ENCODE assay signal across 19 mouse cellular contexts in genomic region chr2:132203186-132203585, GRCm38 (mm10). TPM values are rescaled to one million over a fixed set of nuclear protein-coding genes. Genes with fewer than 3 reads are reported as not detected.
A peak's percentile ranks its signal among the peaks of the same experiment; 100 is the strongest.
DNase-seq lines count a peak whose midpoint lies in the region; ATAC-seq and TF ChIP-seq lines count a peak whose summit lies in the region.
"Had no signal": no experiment of that assay in that cellular context is flagged by ENCODE, and none has a peak within 500 bp of the region (broad histone marks: within the 10 kb centered on the region; RNA-seq: fewer than 3 reads in every experiment).

No protein-coding gene starts in this region.

- no peak for ATAC-seq in lung, postnatal 0 days
- ATAC-seq in stomach, postnatal 0 days (ENCODE audit: low FRiP score, low TSS enrichment): peak; percentile 62; the same call in 1 of the 2 replicates
- ATAC-seq: forebrain, embryonic 14.5 days; forebrain, postnatal 0 days had no signal

- no peak for TF ChIP-seq CTCF in lung, postnatal 0 days (IDR thresholded peaks at IDR 0.05)
- TF ChIP-seq CTCF in stomach, postnatal 0 days (IDR thresholded peaks at IDR 0.05; ENCODE audit: low read depth): no peak

- no peak for TF ChIP-seq EP300 in lung, postnatal 0 days (IDR thresholded peaks at IDR 0.05)
- no peak for TF ChIP-seq EP300 in stomach, postnatal 0 days (optimal IDR thresholded peaks at IDR 0.05)

- WGBS in lung, postnatal 0 days: 36% methylated on average over 3 of the region's 3 CpGs
- WGBS in large intestine, adult 2 months: 35% methylated on average over 3 of the region's 3 CpGs
- 39% methylated on average over 3 of the region's 3 CpGs for WGBS in stomach, postnatal 0 days
- 74% methylated on average over 3 of the region's 3 CpGs for WGBS in embryonic facial prominence, embryonic 10.5 days

- no peak overlapping the region for H3K4me2 ChIP-seq in lung, postnatal 0 days (replicated peaks; ENCODE audit: low read depth, low read length)
- H3K4me2 ChIP-seq in stomach, postnatal 0 days (replicated peaks; ENCODE audit: low read depth): no peak overlapping the region
- H3K4me2 ChIP-seq: embryonic facial prominence, embryonic 12.5 days; embryonic facial prominence, embryonic 15.5 days; heart, embryonic 11.5 days; hindbrain, embryonic 12.5 days; hindbrain, embryonic 15.5 days had no signal

- no peaks in the 10 kb centered on the region for H3K27me3 ChIP-seq in lung, postnatal 0 days (replicated peaks; ENCODE audit: insufficient read depth, low read length)
- no peaks in the 10 kb centered on the region for H3K27me3 ChIP-seq in stomach, postnatal 0 days (ENCODE audit: control insufficient read depth, insufficient read depth, low read length)
- no peaks in the 10 kb centered on the region for H3K27me3 ChIP-seq in embryonic facial prominence, embryonic 10.5 days (replicated peaks; ENCODE audit: low read depth, poor library complexity, severe bottlenecking)
- H3K27me3 ChIP-seq: embryonic facial prominence, embryonic 12.5 days; embryonic facial prominence, embryonic 15.5 days; hindbrain, embryonic 12.5 days; hindbrain, embryonic 15.5 days had no signal

- no peaks in the 10 kb centered on the region for H3K4me1 ChIP-seq in lung, postnatal 0 days (ENCODE audit: insufficient read depth, low read depth, low read length)
- no peaks in the 10 kb centered on the region for H3K4me1 ChIP-seq in stomach, postnatal 0 days (replicated peaks; ENCODE audit: control insufficient read depth, insufficient read depth)
- H3K4me1 ChIP-seq in embryonic facial prominence, embryonic 10.5 days: no peaks in the 10 kb centered on the region
- H3K4me1 ChIP-seq: embryonic facial prominence, embryonic 12.5 days; embryonic facial prominence, embryonic 15.5 days; hindbrain, embryonic 12.5 days; hindbrain, embryonic 15.5 days had no signal

- no peak overlapping the region for H3K9ac ChIP-seq in lung, postnatal 0 days (replicated peaks; ENCODE audit: low read depth)
- no peak overlapping the region for H3K9ac ChIP-seq in stomach, postnatal 0 days (ENCODE audit: low read length)
- H3K9ac ChIP-seq: embryonic facial prominence, embryonic 12.5 days; embryonic facial prominence, embryonic 15.5 days; forebrain, postnatal 0 days; hindbrain, embryonic 12.5 days; hindbrain, embryonic 15.5 days had no signal

- H3K9me3 ChIP-seq in lung, postnatal 0 days (ENCODE audit: low read length): no peaks in the 10 kb centered on the region
- H3K9me3 ChIP-seq in stomach, postnatal 0 days (ENCODE audit: control insufficient read depth, low read length): no peaks in the 10 kb centered on the region
- no peaks in the 10 kb centered on the region for H3K9me3 ChIP-seq in embryonic facial prominence, embryonic 10.5 days
- H3K9me3 ChIP-seq: embryonic facial prominence, embryonic 12.5 days; embryonic facial prominence, embryonic 15.5 days; hindbrain, embryonic 12.5 days; hindbrain, embryonic 15.5 days had no signal

- no peak overlapping the region for H3K27ac ChIP-seq in lung, postnatal 0 days (ENCODE audit: low read length)
- no peak overlapping the region for H3K27ac ChIP-seq in stomach, postnatal 0 days (replicated peaks)
- H3K27ac ChIP-seq in embryonic facial prominence, embryonic 10.5 days (replicated peaks): no peak overlapping the region
- H3K27ac ChIP-seq: embryonic facial prominence, embryonic 12.5 days; embryonic facial prominence, embryonic 15.5 days; gastrocnemius, adult 2 months; hindbrain, embryonic 12.5 days; hindbrain, embryonic 15.5 days had no signal

- peak; percentile 12 for DNase-seq in lung, postnatal 0 days (ENCODE audit: low spot score)
- no peak for DNase-seq in lung, postnatal 25 days (ENCODE audit: low spot score)
- peak; percentile 69 for DNase-seq in large intestine, adult 2 months (ENCODE audit: low read depth, low spot score)
- no peak for DNase-seq in stomach, postnatal 0 days (ENCODE audit: low spot score)
- no peak for DNase-seq in cerebellum, adult 18-20 months
- no peak for DNase-seq in embryonic facial prominence, embryonic 10.5 days (ENCODE audit: low spot score)
- DNase-seq: adrenal gland, adult 8-10 months; cerebellum, adult 11-12 months; cerebellum, adult 9-10 months; cerebellum, postnatal 14 days; forebrain, postnatal 0 days; gastrocnemius, postnatal 14 days had no signal

- H3K4me3 ChIP-seq in lung, postnatal 0 days (ENCODE audit: low read depth, low read length): no peak overlapping the region
- no peak overlapping the region for H3K4me3 ChIP-seq in stomach, postnatal 0 days (ENCODE audit: low read depth, low read length)
- no peak overlapping the region for H3K4me3 ChIP-seq in embryonic facial prominence, embryonic 10.5 days
- H3K4me3 ChIP-seq: embryonic facial prominence, embryonic 12.5 days; embryonic facial prominence, embryonic 15.5 days; gastrocnemius, adult 2 months; hindbrain, embryonic 12.5 days; hindbrain, embryonic 15.5 days had no signal

- no peaks in the 10 kb centered on the region for H3K36me3 ChIP-seq in lung, postnatal 0 days (ENCODE audit: insufficient read depth, low read length)
- H3K36me3 ChIP-seq in stomach, postnatal 0 days (ENCODE audit: control insufficient read depth, insufficient read depth, low read length): no peaks in the 10 kb centered on the region
- no peaks in the 10 kb centered on the region for H3K36me3 ChIP-seq in embryonic facial prominence, embryonic 10.5 days (replicated peaks)
- H3K36me3 ChIP-seq: embryonic facial prominence, embryonic 12.5 days; embryonic facial prominence, embryonic 15.5 days; hindbrain, embryonic 12.5 days; hindbrain, embryonic 15.5 days had no signal

RNA-seq across cellular contexts. Expression of gene Tmem230, which starts 44.4 kb away (rescaled TPM):
- 39.6 and 41.7 TPM in 2 replicates for polyA plus RNA-seq in lung, postnatal 0 days (2015; fragmentation: Nextera tagmentation; extraction: Ambion mirVana)
- polyA plus RNA-seq in large intestine, adult 2 months (2012; rRNA removed): 34.9 and 64.0 TPM in 2 replicates
- polyA plus RNA-seq in stomach, postnatal 0 days (2015; fragmentation: Nextera tagmentation; extraction: Ambion mirVana): 28.6 and 29.4 TPM in 2 replicates
- polyA plus RNA-seq in embryonic facial prominence, embryonic 10.5 days (2016; fragmentation: Nextera tagmentation; extraction: Ambion mirVana): 38.6 and 43.8 TPM in 2 replicates

RNA-seq across cellular contexts. Expression of gene Pcna, which starts 49.9 kb away (rescaled TPM):
- polyA plus RNA-seq in lung, postnatal 0 days (2015; fragmentation: Nextera tagmentation; extraction: Ambion mirVana): 74.7 and 76.4 TPM in 2 replicates
- polyA plus RNA-seq in large intestine, adult 2 months (2012; rRNA removed): 98.9 and 104 TPM in 2 replicates
- polyA plus RNA-seq in stomach, postnatal 0 days (2015; fragmentation: Nextera tagmentation; extraction: Ambion mirVana): 108 and 110 TPM in 2 replicates
- 382 and 392 TPM in 2 replicates for polyA plus RNA-seq in embryonic facial prominence, embryonic 10.5 days (2016; fragmentation: Nextera tagmentation; extraction: Ambion mirVana)

RNA-seq across cellular contexts. Expression of gene Slc23a2, which starts 58.3 kb away (rescaled TPM):
- polyA plus RNA-seq in lung, postnatal 0 days (2015; fragmentation: Nextera tagmentation; extraction: Ambion mirVana): 26.6 and 35.8 TPM in 2 replicates
- 10.6 and 22.4 TPM in 2 replicates for polyA plus RNA-seq in large intestine, adult 2 months (2012; rRNA removed)
- 5.4 and 5.6 TPM in 2 replicates for polyA plus RNA-seq in stomach, postnatal 0 days (2015; fragmentation: Nextera tagmentation; extraction: Ambion mirVana)
- 8.8 and 8.9 TPM in 2 replicates for polyA plus RNA-seq in embryonic facial prominence, embryonic 10.5 days (2016; fragmentation: Nextera tagmentation; extraction: Ambion mirVana)

RNA-seq across cellular contexts. Expression of gene Cds2, which starts 59.8 kb away (rescaled TPM):
- 32.3 and 37.0 TPM in 2 replicates for polyA plus RNA-seq in lung, postnatal 0 days (2015; fragmentation: Nextera tagmentation; extraction: Ambion mirVana)
- polyA plus RNA-seq in large intestine, adult 2 months (2012; rRNA removed): 23.4 and 29.0 TPM in 2 replicates
- polyA plus RNA-seq in stomach, postnatal 0 days (2015; fragmentation: Nextera tagmentation; extraction: Ambion mirVana): 12.6 and 13.1 TPM in 2 replicates
- 20.0 and 23.2 TPM in 2 replicates for polyA plus RNA-seq in embryonic facial prominence, embryonic 10.5 days (2016; fragmentation: Nextera tagmentation; extraction: Ambion mirVana)

Comparison
In these comparisons a context has a peak if more than half of its experiments do, and no peak if none do; other contexts are left out.
1. DNase-seq: peak in lung, postnatal 0 days (single experiment) and large intestine, adult 2 months (single experiment); none in lung, postnatal 25 days (single experiment), stomach, postnatal 0 days (single experiment), cerebellum, adult 18-20 months (0 of 2) and embryonic facial prominence, embryonic 10.5 days (single experiment).